Mouse (Mus musculus) limb, embryonic 11.5 days (tissue): Measurements from ENCODE around the gene Clcc1. TPM values are rescaled to one million over a fixed set of nuclear protein-coding genes. Genes with fewer than 3 reads are reported as not detected.
A peak's percentile ranks its signal among the peaks of the same experiment; 100 is the strongest.

Source experiments
- ATAC-seq: fragments of 200-750 bp; cut with Nextera tagmentation; 2 replicates; pipeline ENCODE4 v1.8.0; 2017; ENCODE audit warnings: low read depth; ENCODE audit not compliant: insufficient number of reproducible peaks, low FRiP score, low TSS enrichment
- DNase-seq: peaks from one replicate; pipeline ENCODE4 v3.0.0-alpha.2; 2015; ENCODE audit warnings: low spot score
- H3K27ac ChIP-seq: fragments of 300-500 bp; sonication (generic); replicated peaks from 2 replicates; pipeline ENCODE4 v1.5.1; 2014; ENCODE audit warnings: low read depth, mild to moderate bottlenecking, low read length
- H3K27me3 ChIP-seq: fragments of 300-500 bp; sonication (generic); 2 replicates; pipeline ENCODE4 v1.6.1; 2014; ENCODE audit warnings: mild to moderate bottlenecking, low read length, mixed read lengths; ENCODE audit not compliant: control insufficient read depth, insufficient read depth
- H3K36me3 ChIP-seq: fragments of 300-500 bp; sonication (generic); 2 replicates; pipeline ENCODE4 v1.6.1; 2014; ENCODE audit warnings: mild to moderate bottlenecking, low read length, moderate library complexity, mixed read lengths; ENCODE audit not compliant: control insufficient read depth, insufficient read depth
- H3K4me1 ChIP-seq: fragments of 300-500 bp; sonication (generic); 2 replicates; pipeline ENCODE4 v1.6.1; 2014; ENCODE audit warnings: low read length, mixed read lengths; ENCODE audit not compliant: control insufficient read depth, insufficient read depth
- H3K4me2 ChIP-seq: fragments of 300-500 bp; sonication (generic); 2 replicates; pipeline ENCODE4 v1.6.1; 2014; ENCODE audit warnings: low read depth, mild to moderate bottlenecking, moderate library complexity; ENCODE audit not compliant: severe bottlenecking
- H3K4me3 ChIP-seq: fragments of 300-500 bp; sonication (generic); 2 replicates; pipeline ENCODE4 v1.5.1; 2014; ENCODE audit warnings: low read depth, low read length
- H3K9ac ChIP-seq: fragments of 300-500 bp; sonication (generic); 2 replicates; pipeline ENCODE4 v1.6.1; 2014; ENCODE audit warnings: mild to moderate bottlenecking, low read length
- H3K9me3 ChIP-seq: fragments of 300-500 bp; sonication (generic); 2 replicates; pipeline ENCODE4 v1.6.1; 2016; ENCODE audit warnings: low read length; ENCODE audit not compliant: control insufficient read depth
- WGBS: fragments of 180-500 bp; shearing (Covaris S2); extraction: QIAGEN DNeasy Blood & Tissue Kit; methylation state at CpG from one replicate; pipeline ENCODE4 v1.1.7; 2014; 5-methylcytosine and 5-hydroxymethylcytosine counted together
- polyA plus RNA-seq: library from polyadenylated mRNA; unstranded; fragments of >200 nt; fragmentation: Nextera tagmentation; extraction: Ambion mirVana; gene quantifications from 2 replicates; pipeline ENCODE4 v1.2.1, GENCODE M21; 2014

The Clcc1 gene
- polyA plus RNA-seq, 1 experiment from 2014 or later = 63.3 TPM

DNA sequence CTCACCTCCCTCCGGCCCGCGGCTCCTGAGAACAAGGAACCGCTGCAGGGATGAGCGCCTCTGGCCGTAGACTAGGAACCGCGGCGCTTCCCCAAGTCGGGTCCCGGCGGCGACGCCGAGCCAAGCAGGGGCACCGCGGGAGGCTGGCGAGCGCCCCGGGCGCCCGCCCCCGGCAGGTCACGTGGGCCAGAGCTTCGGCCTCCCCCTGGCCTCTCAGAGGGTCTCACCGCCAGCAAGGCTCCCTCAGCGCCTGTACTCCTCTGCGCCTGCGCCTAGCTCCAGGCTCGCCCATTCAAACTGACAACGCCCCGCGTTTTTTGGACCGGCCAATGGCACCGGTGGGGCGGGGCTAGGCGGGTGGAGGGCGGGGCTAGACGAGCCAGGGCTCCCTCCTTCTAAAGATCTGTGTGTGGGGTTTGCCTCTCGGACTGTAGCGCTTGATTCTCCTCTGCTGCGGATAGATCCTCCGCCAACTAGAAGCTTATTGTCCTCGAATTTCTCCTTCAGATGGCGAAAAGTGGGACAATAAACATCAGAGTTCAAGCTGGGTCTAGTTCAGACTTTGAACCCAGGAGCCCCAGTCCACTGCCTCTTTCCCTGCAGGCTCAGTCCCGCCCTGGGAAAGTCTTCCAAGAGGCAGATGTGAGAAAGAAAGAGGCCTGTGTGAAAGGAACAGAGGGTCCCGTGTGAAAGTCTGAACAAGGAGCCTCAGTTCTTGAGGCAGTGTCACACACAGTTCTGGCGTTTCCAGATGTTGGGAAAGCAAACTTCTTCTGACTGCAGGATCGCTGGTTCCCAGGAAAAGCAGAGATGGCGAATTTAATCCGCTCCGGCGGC lies 68.5 kb downstream of the Clcc1 start, which contains the start of gene Gpsm2:
Gene Gpsm2, minus strand, starts transcription at position 274 of the 837 bp plus-strand sequence.
- peaks cover 13% of the 10 kb centered on the region for H3K4me1 ChIP-seq
- peak; percentile 97 for ATAC-seq
- H3K4me3 ChIP-seq = peak within 1 kb of the TSS; percentile 86
- no peaks in the 10 kb centered on the region for H3K27me3 ChIP-seq
- no peaks in the 10 kb centered on the region for H3K36me3 ChIP-seq
- peak within 1 kb of the TSS; percentile 93 for H3K27ac ChIP-seq
- H3K4me2 ChIP-seq = peak within 1 kb of the TSS; percentile 80
- DNase-seq = peak; percentile 99
- no peaks in the 10 kb centered on the region for H3K9me3 ChIP-seq
- 4% methylated on average over 51 of the region's 53 CpGs for WGBS
- peak within 1 kb of the TSS; percentile 87 for H3K9ac ChIP-seq

DNA sequence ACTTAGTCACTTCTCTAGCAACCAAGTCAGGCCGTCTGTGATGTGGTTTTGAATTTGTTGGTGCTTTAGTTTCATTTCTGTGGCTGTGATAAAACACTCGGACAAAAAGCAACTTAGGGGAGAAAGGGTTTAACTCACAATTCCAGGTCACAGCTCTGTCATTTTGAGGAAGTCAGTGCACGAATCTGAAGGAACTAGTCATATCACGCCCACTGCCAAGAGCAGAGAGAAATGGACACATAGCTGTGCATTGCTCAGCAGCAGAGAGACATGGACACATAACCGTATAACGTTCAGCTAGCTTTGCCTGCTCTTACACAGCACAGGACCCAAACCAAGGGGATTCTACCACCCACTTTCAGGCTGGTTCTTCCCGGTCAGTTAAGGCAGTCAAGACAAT lies 72.7 kb downstream of the Clcc1 start:
- Histone ChIP-seq H3K4me3 (no peak overlapping the region), H3K4me1 (peaks cover 4% of the 10 kb centered on the region; the same call in 1 of the 2 replicates), H3K27me3 (no peaks in the 10 kb centered on the region), H3K9me3 (no peaks in the 10 kb centered on the region), H3K27ac (no peak overlapping the region), H3K4me2 (no peak overlapping the region), H3K9ac (no peak overlapping the region), H3K36me3 (no peaks in the 10 kb centered on the region)
- 95% methylated on average over 7 of the region's 7 CpGs for WGBS
- DNase-seq (no peak), ATAC-seq (no peak)

DNA sequence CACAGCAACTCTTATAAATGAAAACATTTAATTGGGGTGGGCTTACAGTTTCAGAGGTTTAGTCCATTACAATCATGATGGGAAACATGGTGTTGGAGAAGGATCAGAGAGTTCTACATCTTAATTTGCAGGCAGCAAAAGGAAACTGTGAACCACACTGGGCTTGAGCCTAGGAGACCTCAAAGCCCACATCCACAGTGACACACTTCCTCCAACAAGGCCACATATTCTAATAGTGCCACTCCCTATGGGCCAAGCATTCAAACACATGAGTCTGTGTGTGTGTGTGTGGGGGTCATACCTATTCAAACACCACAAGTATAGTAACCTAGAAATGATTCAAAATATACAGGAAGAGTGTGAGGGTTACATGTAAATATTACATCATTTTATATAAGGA lies 73.6 kb downstream of the Clcc1 start:
- no peak for ATAC-seq

DNA sequence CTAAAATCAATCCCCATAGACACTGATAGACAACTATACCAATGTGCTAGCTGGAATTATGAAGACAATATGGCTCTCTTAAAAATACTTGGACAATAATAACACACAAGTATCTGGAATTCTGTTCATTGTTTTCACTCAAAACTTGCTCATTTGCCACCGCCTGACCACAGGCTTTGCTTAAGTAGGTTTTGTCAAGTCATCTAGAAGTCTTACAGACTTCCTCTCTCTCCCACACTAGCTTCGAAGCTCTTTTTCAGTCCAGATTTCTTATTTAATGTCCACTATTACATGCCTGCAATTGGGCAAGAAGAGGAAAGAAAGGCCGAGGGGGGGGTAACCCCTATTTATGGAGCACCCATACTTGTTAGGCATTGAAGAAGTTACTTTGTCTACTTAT lies 74.1 kb downstream of the Clcc1 start:
- H3K4me3 ChIP-seq = no peak overlapping the region
- ATAC-seq (no peak), DNase-seq (no peak)
- WGBS = 92% methylated on average over 3 of the region's 3 CpGs
- H3K27me3 ChIP-seq = no peaks in the 10 kb centered on the region
- no peak overlapping the region for H3K9ac ChIP-seq
- H3K4me2 ChIP-seq = no peak overlapping the region
- no peaks in the 10 kb centered on the region for H3K9me3 ChIP-seq
- H3K4me1 ChIP-seq = peaks cover 4% of the 10 kb centered on the region; the same call in 1 of the 2 replicates
- no peak overlapping the region for H3K27ac ChIP-seq
- no peaks in the 10 kb centered on the region for H3K36me3 ChIP-seq

More for the DNA sequence above, 73.6 kb downstream of the Clcc1 start:
- DNase-seq = no peak
- Histone ChIP-seq H3K4me1 (peaks cover 4% of the 10 kb centered on the region; the same call in 1 of the 2 replicates), H3K4me3 (no peak overlapping the region), H3K9ac (no peak overlapping the region), H3K27ac (no peak overlapping the region), H3K9me3 (no peaks in the 10 kb centered on the region), H3K4me2 (no peak overlapping the region), H3K36me3 (no peaks in the 10 kb centered on the region), H3K27me3 (no peaks in the 10 kb centered on the region)

Other genes with a start within 250 kb of the Clcc1 start
- gene Celsr2, start 238.4 kb upstream of the Clcc1 start, polyA plus RNA-seq = 3.2 and 4.9 TPM in 2 replicates
- 128 and 130 TPM in 2 replicates for gene Sars, start 208.7 kb upstream of the Clcc1 start, polyA plus RNA-seq
- gene 1700013F07Rik, start 119.8 kb upstream of the Clcc1 start, polyA plus RNA-seq = 0.47 TPM in 1 of 2 replicates, not detected in the other
- gene 5330417C22Rik, start 117.4 kb upstream of the Clcc1 start, polyA plus RNA-seq = 0.21 and 0.34 TPM in 2 replicates
- gene Tmem167b, start 91.4 kb upstream of the Clcc1 start, polyA plus RNA-seq = 37.1 and 39.7 TPM in 2 replicates
- gene Taf13, start 82.2 kb upstream of the Clcc1 start, polyA plus RNA-seq = 48.1 and 54.8 TPM in 2 replicates
- 8.3 and 9.3 TPM in 2 replicates for gene Wdr47, start 62.6 kb upstream of the Clcc1 start, polyA plus RNA-seq
- gene Gpsm2, start 68.4 kb downstream of the Clcc1 start, polyA plus RNA-seq = 95.4 and 97.5 TPM in 2 replicates
- 0.09 and 0.40 TPM in 2 replicates for gene Aknad1, start 85.7 kb downstream of the Clcc1 start, polyA plus RNA-seq
- gene Stxbp3, start 186.6 kb downstream of the Clcc1 start, polyA plus RNA-seq = 26.0 and 27.0 TPM in 2 replicates
- 0.18 TPM in 1 of 2 replicates, not detected in the other for gene Fndc7, start 236.1 kb downstream of the Clcc1 start, polyA plus RNA-seq